20 mouse cellular contexts compared by ENCODE assay signal in genomic region chr9:120504423-120504822, GRCm38 (mm10). TPM values are rescaled to one million over a fixed set of nuclear protein-coding genes. Genes with fewer than 3 reads are reported as not detected.
"Had no signal": no experiment of that assay in that cellular context is flagged by ENCODE, and none has a peak within 500 bp of the region (broad histone marks: within the 10 kb centered on the region; RNA-seq: fewer than 3 reads in every experiment).

No protein-coding gene starts in this region.

- DNase-seq: left cerebral cortex, postnatal 4 days; liver; liver, embryonic 13.5 days; liver, postnatal 0 days; lung, adult 18-20 months; lung, adult 2 months; lung, embryonic 14.5 days; lung, postnatal 10 days; lung, postnatal 14 days; lung, postnatal 36 days; lung, postnatal 4 days; midbrain, embryonic 14.5 days had no signal

- ATAC-seq: liver, embryonic 12.5 days; liver, postnatal 0 days; lung, postnatal 0 days; midbrain, embryonic 13.5 days; midbrain, embryonic 15.5 days; midbrain, embryonic 16.5 days had no signal

RNA-seq across cellular contexts. Expression of gene Entpd3, which starts 35.2 kb away (rescaled TPM):
- total RNA-seq: liver, adult 2 months; megakaryocyte-erythroid progenitor cell, adult 5-6 weeks; monocyte, adult 5-6 weeks had no signal
